Mouse (Mus musculus): Measurements from ENCODE around the gene Retreg1. TPM values are rescaled to one million over a fixed set of nuclear protein-coding genes. Genes with fewer than 3 reads are reported as not detected.

The Retreg1 gene
- total and polyA plus RNA-seq, 2 experiments from 2014 or later, result 19.1 to 38.1 TPM

DNA sequence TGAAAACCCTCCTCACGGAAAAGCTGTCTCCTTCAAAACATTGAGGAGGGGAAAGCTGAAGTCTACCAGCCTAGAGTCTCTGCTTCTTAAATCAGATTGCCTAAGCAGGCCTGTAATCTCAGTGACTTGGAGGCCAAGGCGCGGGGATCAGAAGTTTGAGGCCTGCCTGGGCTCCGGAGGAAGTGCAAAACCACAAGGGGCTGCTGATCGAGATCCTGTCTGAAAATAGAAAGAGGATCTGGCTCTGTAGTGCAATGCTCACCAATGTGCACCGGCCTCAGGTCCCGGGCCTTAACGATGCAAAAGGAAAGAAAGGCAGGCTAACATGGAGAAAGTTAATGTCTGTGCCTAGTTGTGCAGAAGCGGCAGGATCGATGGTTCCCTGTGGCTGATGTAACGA, 48.6 kb downstream of the Retreg1 start:
- ATAC-seq, result no peak

DNA sequence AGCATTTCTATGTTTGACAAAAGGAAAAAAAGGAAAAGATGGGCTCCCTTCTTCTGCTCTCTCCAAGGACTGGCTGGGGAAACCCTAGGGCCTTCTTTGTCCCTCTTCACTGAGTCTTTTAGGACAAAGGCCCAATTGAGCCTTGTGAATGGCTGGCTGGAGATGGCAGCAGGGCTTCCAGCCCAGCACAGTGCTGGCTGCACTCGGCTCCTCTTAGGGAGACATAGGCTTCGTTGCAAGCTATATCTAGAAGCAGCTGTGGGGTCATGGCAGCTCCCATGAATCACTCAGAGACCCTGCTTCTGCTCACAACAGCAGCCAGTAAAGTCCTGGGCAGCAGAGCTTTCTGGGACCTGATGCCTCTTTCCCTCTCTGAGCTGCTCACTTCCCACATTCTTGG, 50.3 kb downstream of the Retreg1 start:
- H3K36me3 ChIP-seq (ENCODE audit: insufficient read depth), result no peaks in the 10 kb centered on the region
- ATAC-seq, result peak; percentile 71
- no peak overlapping the region for H3K4me2 ChIP-seq (ENCODE audit: low read depth)
- DNase-seq, result no peak
- no peak overlapping the region for H3K27ac ChIP-seq (ENCODE audit: low read depth, low read length)
- 42% methylated on average over 2 of the region's 2 CpGs for WGBS
- no peaks in the 10 kb centered on the region for H3K9me3 ChIP-seq (ENCODE audit: low read length)
- TF ChIP-seq CTCF (IDR thresholded peaks at IDR 0.05; ENCODE audit: low read depth), result no peak
- no peaks in the 10 kb centered on the region for H3K4me1 ChIP-seq (ENCODE audit: insufficient read depth)
- H3K9ac ChIP-seq, result no peak overlapping the region
- H3K27me3 ChIP-seq (ENCODE audit: insufficient read depth, low read length), result no peaks in the 10 kb centered on the region
- no peak overlapping the region for H3K4me3 ChIP-seq (ENCODE audit: low read depth, low read length)

More for the DNA sequence above, 48.6 kb downstream of the Retreg1 start:
- Histone ChIP-seq H3K27me3 (ENCODE audit: insufficient read depth, low read length) (no peaks in the 10 kb centered on the region), H3K36me3 (ENCODE audit: insufficient read depth) (no peaks in the 10 kb centered on the region), H3K4me1 (ENCODE audit: insufficient read depth) (no peaks in the 10 kb centered on the region), H3K4me3 (ENCODE audit: low read depth, low read length) (no peak overlapping the region), H3K9ac (no peak overlapping the region), H3K27ac (ENCODE audit: low read depth, low read length) (no peak overlapping the region), H3K4me2 (ENCODE audit: low read depth) (no peak overlapping the region), H3K9me3 (ENCODE audit: low read length) (no peaks in the 10 kb centered on the region)
- 73% methylated on average over 11 of the region's 11 CpGs for WGBS
- no peak for TF ChIP-seq CTCF (IDR thresholded peaks at IDR 0.05; ENCODE audit: low read depth)
- no peak for DNase-seq

DNA sequence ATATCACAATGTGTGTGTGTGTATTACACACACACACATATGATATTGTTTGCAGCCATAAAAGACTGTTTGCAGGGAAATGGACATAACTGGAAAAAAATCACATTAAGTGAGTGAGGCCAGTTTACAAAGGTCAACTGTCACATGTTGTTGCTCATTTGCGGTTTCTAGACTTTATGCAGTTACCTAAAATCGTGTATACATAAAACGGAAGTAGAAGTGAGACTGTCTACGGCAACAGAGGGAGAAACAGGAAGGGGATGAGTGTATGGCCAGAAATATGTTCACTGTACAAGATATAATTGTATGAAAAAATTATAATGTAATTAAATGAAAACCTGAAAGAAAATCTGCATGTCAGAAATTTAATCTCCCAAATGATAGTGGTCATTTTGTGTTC, 53.8 kb downstream of the Retreg1 start:
- Histone ChIP-seq H3K4me3 (ENCODE audit: low read depth, low read length) (no peak overlapping the region), H3K9me3 (ENCODE audit: low read length) (no peaks in the 10 kb centered on the region), H3K4me2 (ENCODE audit: low read depth) (no peak overlapping the region), H3K36me3 (ENCODE audit: insufficient read depth) (no peaks in the 10 kb centered on the region), H3K27ac (ENCODE audit: low read depth, low read length) (no peak overlapping the region), H3K27me3 (ENCODE audit: insufficient read depth, low read length) (no peaks in the 10 kb centered on the region), H3K4me1 (ENCODE audit: insufficient read depth) (no peaks in the 10 kb centered on the region), H3K9ac (no peak overlapping the region)
- no peak for TF ChIP-seq CTCF (IDR thresholded peaks at IDR 0.05; ENCODE audit: low read depth)
- DNase-seq, result no peak
- no peak for ATAC-seq
- 89% methylated on average over 4 of the region's 4 CpGs for WGBS

DNA sequence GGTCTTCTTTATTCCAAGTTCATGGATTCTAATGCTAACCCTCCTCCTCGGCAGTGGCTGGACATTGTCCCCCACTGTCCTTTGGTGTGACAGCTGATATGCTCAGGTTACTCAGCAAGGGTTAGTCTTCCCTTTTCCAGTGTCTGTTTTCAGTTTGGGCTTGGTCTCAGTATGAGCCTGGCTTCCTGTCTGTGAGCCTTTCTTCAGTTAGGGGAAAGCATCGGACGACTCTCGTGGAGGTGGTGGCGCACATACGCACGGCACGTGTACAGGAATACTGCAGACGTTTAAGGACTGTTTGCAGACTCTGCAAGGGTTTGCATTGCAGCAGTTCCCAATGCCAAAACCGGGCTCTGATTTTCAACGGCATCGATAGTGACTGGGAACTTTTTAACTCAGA, 54.6 kb downstream of the Retreg1 start:
- Histone ChIP-seq H3K4me3 (ENCODE audit: low read depth, low read length) (no peak overlapping the region), H3K9ac (no peak overlapping the region), H3K27me3 (ENCODE audit: insufficient read depth, low read length) (no peaks in the 10 kb centered on the region), H3K9me3 (ENCODE audit: low read length) (no peaks in the 10 kb centered on the region), H3K4me1 (ENCODE audit: insufficient read depth) (no peaks in the 10 kb centered on the region), H3K27ac (ENCODE audit: low read depth, low read length) (no peak overlapping the region), H3K36me3 (ENCODE audit: insufficient read depth) (no peaks in the 10 kb centered on the region), H3K4me2 (ENCODE audit: low read depth) (no peak overlapping the region)
- ATAC-seq (no peak), DNase-seq (no peak)
- WGBS, result 76% methylated on average over 12 of the region's 12 CpGs
- TF ChIP-seq CTCF (IDR thresholded peaks at IDR 0.05; ENCODE audit: low read depth), result no peak

DNA sequence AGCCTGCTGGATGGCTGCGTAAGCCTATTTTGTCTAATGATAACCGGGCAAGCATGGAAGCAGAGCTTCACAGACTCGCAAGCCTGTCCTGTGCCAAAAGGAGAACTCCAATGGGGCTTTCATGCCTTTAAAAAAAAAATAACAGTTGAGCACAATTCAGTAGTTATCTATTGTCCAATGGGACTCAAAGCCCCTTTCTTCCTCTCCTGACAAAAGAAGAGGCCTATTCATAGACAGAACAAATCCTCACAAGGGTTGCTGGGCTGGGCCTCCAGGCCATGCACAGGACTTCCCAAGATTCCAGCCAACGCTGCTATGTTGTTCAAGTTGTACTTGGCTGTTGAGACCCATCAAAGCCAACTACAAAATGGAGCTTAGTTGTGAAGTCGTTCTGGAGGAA, 56.0 kb downstream of the Retreg1 start:
- H3K4me2 ChIP-seq (ENCODE audit: low read depth), result no peak overlapping the region
- no peaks in the 10 kb centered on the region for H3K27me3 ChIP-seq (ENCODE audit: insufficient read depth, low read length)
- no peaks in the 10 kb centered on the region for H3K36me3 ChIP-seq (ENCODE audit: insufficient read depth)
- 21% methylated on average over 5 of the region's 5 CpGs for WGBS
- H3K9ac ChIP-seq, result no peak overlapping the region
- H3K4me3 ChIP-seq (ENCODE audit: low read depth, low read length), result no peak overlapping the region
- DNase-seq (peak; percentile 9), ATAC-seq (peak; percentile 61; the same call in 1 of the 2 replicates)
- no peak for TF ChIP-seq CTCF (IDR thresholded peaks at IDR 0.05; ENCODE audit: low read depth)
- no peak overlapping the region for H3K27ac ChIP-seq (ENCODE audit: low read depth, low read length)
- H3K4me1 ChIP-seq (ENCODE audit: insufficient read depth), result no peaks in the 10 kb centered on the region
- H3K9me3 ChIP-seq (ENCODE audit: low read length), result no peaks in the 10 kb centered on the region

DNA sequence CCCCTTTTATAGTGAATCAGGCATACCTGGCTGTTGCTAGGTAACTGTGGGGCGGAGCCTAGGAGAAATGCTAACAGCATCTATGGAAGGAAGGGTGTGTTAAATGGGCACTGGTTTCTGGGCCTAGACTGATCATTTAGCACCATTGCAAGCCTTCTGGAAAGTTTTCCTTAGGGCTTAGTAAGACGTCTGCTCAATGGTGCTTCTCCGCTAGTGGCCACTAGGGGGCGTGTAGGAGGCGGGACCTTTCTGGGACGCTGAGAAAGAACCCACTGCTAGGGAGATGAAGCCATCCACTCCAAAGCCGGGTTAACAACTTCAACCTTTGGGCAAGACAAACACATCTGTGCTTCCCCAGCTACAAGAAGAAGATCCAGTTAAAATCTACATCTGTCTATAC, 57.6 kb downstream of the Retreg1 start:
- no peaks in the 10 kb centered on the region for H3K27me3 ChIP-seq (ENCODE audit: insufficient read depth, low read length)
- no peaks in the 10 kb centered on the region for H3K4me1 ChIP-seq (ENCODE audit: insufficient read depth)
- no peak overlapping the region for H3K4me3 ChIP-seq (ENCODE audit: low read depth, low read length)
- peak; percentile 38 for DNase-seq
- no peaks in the 10 kb centered on the region for H3K36me3 ChIP-seq (ENCODE audit: insufficient read depth)
- 9% methylated on average over 7 of the region's 7 CpGs for WGBS
- no peak overlapping the region for H3K27ac ChIP-seq (ENCODE audit: low read depth, low read length)
- H3K9me3 ChIP-seq (ENCODE audit: low read length), result no peaks in the 10 kb centered on the region
- ATAC-seq, result no peak
- no peak overlapping the region for H3K4me2 ChIP-seq (ENCODE audit: low read depth)
- TF ChIP-seq CTCF (IDR thresholded peaks at IDR 0.05; ENCODE audit: low read depth), result peak; percentile 71
- no peak overlapping the region for H3K9ac ChIP-seq

DNA sequence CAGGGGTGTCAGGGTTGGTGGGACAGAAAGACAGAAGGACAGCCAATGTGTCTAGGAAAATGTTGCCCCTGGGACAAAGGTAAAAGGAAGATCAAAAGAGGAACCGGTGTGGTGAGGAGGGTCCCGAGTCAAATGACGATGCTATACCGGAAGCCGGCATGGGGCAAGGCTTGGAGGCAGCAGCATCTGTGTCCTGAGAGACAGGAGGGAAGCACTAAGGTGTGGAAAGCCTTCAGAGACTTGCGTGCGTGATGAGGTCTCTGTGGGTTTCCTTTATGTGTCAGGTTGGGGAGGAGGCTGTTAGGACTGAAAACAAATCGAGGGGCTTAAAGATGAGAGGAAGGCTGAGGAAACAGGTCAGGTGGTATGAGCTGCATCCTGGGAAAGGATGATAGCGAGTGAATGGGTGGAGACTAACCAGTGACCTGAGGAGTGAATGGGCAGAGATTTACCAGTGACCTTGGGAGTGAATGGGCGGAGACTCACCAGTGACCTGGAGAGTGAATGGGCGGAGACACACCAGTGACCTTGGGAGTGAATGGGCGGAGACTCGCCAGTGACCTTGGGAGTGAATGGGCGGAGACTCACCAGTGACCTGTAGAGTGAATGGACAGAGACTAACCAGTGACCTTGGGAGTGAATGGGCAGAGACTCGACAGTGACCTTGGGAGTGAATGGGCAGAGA, 60.1 kb downstream of the Retreg1 start:
- no peak for TF ChIP-seq CTCF (IDR thresholded peaks at IDR 0.05; ENCODE audit: low read depth)
- no peaks in the 10 kb centered on the region for H3K27me3 ChIP-seq (ENCODE audit: insufficient read depth, low read length)
- H3K9ac ChIP-seq, result no peak overlapping the region
- H3K9me3 ChIP-seq (ENCODE audit: low read length), result no peaks in the 10 kb centered on the region
- no peak overlapping the region for H3K4me2 ChIP-seq (ENCODE audit: low read depth)
- no peak overlapping the region for H3K27ac ChIP-seq (ENCODE audit: low read depth, low read length)
- no peaks in the 10 kb centered on the region for H3K4me1 ChIP-seq (ENCODE audit: insufficient read depth)
- H3K36me3 ChIP-seq (ENCODE audit: insufficient read depth), result no peaks in the 10 kb centered on the region
- ATAC-seq (no peak), DNase-seq (no peak)
- H3K4me3 ChIP-seq (ENCODE audit: low read depth, low read length), result no peak overlapping the region
- WGBS, result 89% methylated on average over 15 of the region's 15 CpGs

All from forebrain, postnatal 0 days (tissue).